In genomic region chr11:106788775-106789459, GRCm38 (mm10) we compare ENCODE assay signal across 8 mouse cellular contexts. TPM values are rescaled to one million over a fixed set of nuclear protein-coding genes. Genes with fewer than 3 reads are reported as not detected.
DNase-seq lines count a peak whose midpoint lies in the region; ATAC-seq lines count a peak whose summit lies in the region.

Gene Ddx5, minus strand, starts transcription at chr11:106789185.
Gene Cep95, plus strand, starts transcription at chr11:106789252.

- H3K4me1 ChIP-seq in hindbrain, embryonic 14.5 days (replicated peaks; ENCODE audit: control insufficient read depth, insufficient read depth, low read length), result peaks cover 29% of the 10 kb centered on the region

- WGBS in hindbrain, embryonic 14.5 days, result under 1% methylated on average over 52 of the region's 58 CpGs

- peak within 1 kb of the TSS; percentile 86 for H3K4me2 ChIP-seq in hindbrain, embryonic 14.5 days (replicated peaks)

- H3K36me3 ChIP-seq in hindbrain, embryonic 14.5 days (replicated peaks; ENCODE audit: control insufficient read depth, insufficient read depth), result peaks cover 52% of the 10 kb centered on the region

- peak; percentile 93 for ATAC-seq in hindbrain, embryonic 14.5 days (ENCODE audit: low FRiP score)

- DNase-seq in WW6 (ENCODE audit: low read depth, low spot score), result peak; percentile 99
- DNase-seq in cerebellum, postnatal 36 days, result peak; percentile 97 to 99
- peak; percentile 94 to 98 for DNase-seq in frontal cortex, postnatal 36 days (ENCODE audit: low spot score in 2 of 2)
- DNase-seq in hindbrain, embryonic 14.5 days (ENCODE audit: low spot score), result peak; percentile 93
- DNase-seq in layer of hippocampus, postnatal 25 days (ENCODE audit: extremely low spot score in 1 of 2, low spot score in 1 of 2), result peak; percentile 81 to 98
- peak; percentile 98 for DNase-seq in lung, postnatal 14 days
- peak; percentile 96 for DNase-seq in ovary, postnatal 36 days (ENCODE audit: low spot score)
- DNase-seq in thymus, postnatal 36 days, result peak; percentile 98 to 99

- H3K9me3 ChIP-seq in hindbrain, embryonic 14.5 days (ENCODE audit: control insufficient read depth, low read length), result no peaks in the 10 kb centered on the region

- H3K27me3 ChIP-seq in hindbrain, embryonic 14.5 days (ENCODE audit: control insufficient read depth, insufficient read depth, low read length), result no peaks in the 10 kb centered on the region

- H3K27ac ChIP-seq in hindbrain, embryonic 14.5 days, result peak within 1 kb of the TSS; percentile 99

- H3K9ac ChIP-seq in hindbrain, embryonic 14.5 days, result peak within 1 kb of the TSS; percentile 99

- H3K4me3 ChIP-seq in hindbrain, embryonic 14.5 days (replicated peaks; ENCODE audit: low read length), result peak within 1 kb of the TSS; percentile 72

RNA-seq across cellular contexts. Expression of gene Ddx5, which starts in this region (rescaled TPM):
- polyA plus RNA-seq in hindbrain, embryonic 14.5 days (2014; fragmentation: Nextera tagmentation; extraction: Ambion mirVana), result 417 and 429 TPM in 2 replicates
- total RNA-seq in layer of hippocampus, postnatal 25 days (2021), result 100 to 1,000 TPM; 711 to 757 TPM

RNA-seq across cellular contexts. Expression of gene Cep95, which starts in this region (rescaled TPM):
- polyA plus RNA-seq in hindbrain, embryonic 14.5 days (2014; fragmentation: Nextera tagmentation; extraction: Ambion mirVana), result 10.8 and 11.4 TPM in 2 replicates
- total RNA-seq in layer of hippocampus, postnatal 25 days (2021), result 10 to 100 TPM; 11.3 to 15.8 TPM

Comparison
In these comparisons a context has a peak if more than half of its experiments do, and no peak if none do; other contexts are left out.
1. Peak in every context shown above with its lines: DNase-seq, ATAC-seq, H3K4me3 ChIP-seq and H3K27ac ChIP-seq.